10 mouse cellular contexts compared by ENCODE assay signal in the genomic region with DNA sequence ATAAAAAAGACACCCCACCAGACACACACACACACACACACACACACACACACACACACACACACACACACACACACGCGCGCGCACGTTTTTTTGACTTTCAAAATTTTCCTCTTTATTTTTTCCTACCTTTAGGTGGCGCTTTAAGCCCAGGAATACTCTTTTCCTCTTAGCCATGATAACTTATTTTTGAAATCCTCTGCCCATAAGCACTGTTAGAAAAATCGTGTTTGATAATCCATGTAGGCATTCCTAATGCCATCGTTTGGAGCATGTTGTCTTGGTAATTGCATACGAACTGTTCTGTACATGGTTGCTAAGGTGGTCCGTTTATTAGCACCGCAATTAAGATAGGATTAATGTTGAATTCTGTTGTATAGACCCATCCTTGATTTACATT. TPM values are rescaled to one million over a fixed set of nuclear protein-coding genes. Genes with fewer than 3 reads are reported as not detected.
DNase-seq lines count a peak whose midpoint lies in the region; ATAC-seq and TF ChIP-seq lines count a peak whose summit lies in the region.
"Had no signal": no experiment of that assay in that cellular context is flagged by ENCODE, and none has a peak within 500 bp of the region (broad histone marks: within the 10 kb centered on the region; RNA-seq: fewer than 3 reads in every experiment).

No protein-coding gene starts in this region.

- no peak overlapping the region for H3K27ac ChIP-seq in heart, postnatal 0 days (ENCODE audit: low read depth)
- H3K27ac ChIP-seq in heart, embryonic 11.5 days (ENCODE audit: low read depth, low read length) = no peak overlapping the region
- H3K27ac ChIP-seq in hindbrain, embryonic 13.5 days = no peak overlapping the region
- no peak overlapping the region for H3K27ac ChIP-seq in limb, embryonic 10.5 days

- no peaks in the 10 kb centered on the region for H3K27me3 ChIP-seq in heart, postnatal 0 days (ENCODE audit: control insufficient read depth, insufficient read depth, low read length)
- H3K27me3 ChIP-seq in heart, embryonic 11.5 days (ENCODE audit: control insufficient read depth, insufficient read depth, low read length) = no peaks in the 10 kb centered on the region
- H3K27me3 ChIP-seq in hindbrain, embryonic 13.5 days = no peaks in the 10 kb centered on the region
- no peaks in the 10 kb centered on the region for H3K27me3 ChIP-seq in limb, embryonic 10.5 days (ENCODE audit: low read depth, poor library complexity, severe bottlenecking)

- no peak for DNase-seq in heart, postnatal 0 days (ENCODE audit: low spot score)
- DNase-seq in 3134 (ENCODE audit: extremely low read depth, insufficient read length, low spot score) (peak; percentile 8), NIH3T3 (ENCODE audit: low read depth) (peak; percentile 48)
- DNase-seq in limb, embryonic 10.5 days (ENCODE audit: low spot score) = no peak
- DNase-seq in thymus, postnatal 10 days (ENCODE audit: low spot score in 2 of 2) = no peak
- no peak for DNase-seq in urinary bladder, postnatal 14 days (ENCODE audit: low spot score)
- DNase-seq: heart, adult 18-20 months; kidney, adult 18-20 months had no signal

- TF ChIP-seq CTCF in heart, postnatal 0 days (IDR thresholded peaks at IDR 0.05; ENCODE audit: low read depth) = 0 out of 2 replicates have a peak, but pooled peaks have one; percentile 28

- H3K36me3 ChIP-seq in heart, postnatal 0 days (replicated peaks; ENCODE audit: control insufficient read depth, insufficient read depth, low read length) = no peaks in the 10 kb centered on the region
- no peaks in the 10 kb centered on the region for H3K36me3 ChIP-seq in heart, embryonic 11.5 days (ENCODE audit: control insufficient read depth, insufficient read depth, low read length)
- H3K36me3 ChIP-seq in hindbrain, embryonic 13.5 days = no peaks in the 10 kb centered on the region
- H3K36me3 ChIP-seq in limb, embryonic 10.5 days = no peaks in the 10 kb centered on the region

- no peak for ATAC-seq in heart, postnatal 0 days (ENCODE audit: insufficient read depth, low read depth)
- no peak for ATAC-seq in heart, embryonic 11.5 days (replicated peaks; ENCODE audit: insufficient number of reproducible peaks, low FRiP score, low TSS enrichment)
- peak; percentile 61; the same call in 1 of the 2 replicates for ATAC-seq in hindbrain, embryonic 13.5 days (ENCODE audit: low FRiP score)

- H3K4me3 ChIP-seq in heart, postnatal 0 days (ENCODE audit: low read depth, low read length) = no peak overlapping the region
- H3K4me3 ChIP-seq in heart, embryonic 11.5 days (ENCODE audit: low read depth, low read length) = no peak overlapping the region
- H3K4me3 ChIP-seq in hindbrain, embryonic 13.5 days = no peak overlapping the region
- H3K4me3 ChIP-seq in limb, embryonic 10.5 days = no peak overlapping the region

- H3K9me3 ChIP-seq in heart, postnatal 0 days (replicated peaks; ENCODE audit: control insufficient read depth, low read length) = no peaks in the 10 kb centered on the region
- no peaks in the 10 kb centered on the region for H3K9me3 ChIP-seq in heart, embryonic 11.5 days (replicated peaks; ENCODE audit: control insufficient read depth, low read length)
- no peaks in the 10 kb centered on the region for H3K9me3 ChIP-seq in hindbrain, embryonic 13.5 days
- no peaks in the 10 kb centered on the region for H3K9me3 ChIP-seq in limb, embryonic 10.5 days (replicated peaks)

- H3K4me1 ChIP-seq in heart, postnatal 0 days (ENCODE audit: control insufficient read depth, insufficient read depth) = no peaks in the 10 kb centered on the region
- no peaks in the 10 kb centered on the region for H3K4me1 ChIP-seq in heart, embryonic 11.5 days (ENCODE audit: control insufficient read depth, insufficient read depth, low read length)
- no peaks in the 10 kb centered on the region for H3K4me1 ChIP-seq in hindbrain, embryonic 13.5 days (replicated peaks)
- no peaks in the 10 kb centered on the region for H3K4me1 ChIP-seq in limb, embryonic 10.5 days

- H3K9ac ChIP-seq in heart, postnatal 0 days (replicated peaks; ENCODE audit: low read depth, low read length) = no peak overlapping the region
- H3K9ac ChIP-seq in heart, embryonic 11.5 days (ENCODE audit: low read depth, low read length) = no peak overlapping the region
- H3K9ac ChIP-seq in hindbrain, embryonic 13.5 days = no peak overlapping the region

- TF ChIP-seq EP300 in heart, postnatal 0 days (IDR thresholded peaks at IDR 0.05; ENCODE audit: low read depth) = no peak

- 68% methylated on average over 11 of the region's 11 CpGs for WGBS in heart, postnatal 0 days
- 71% methylated on average over 11 of the region's 11 CpGs for WGBS in heart, embryonic 11.5 days (ENCODE audit: insufficient replicate concordance)
- WGBS in hindbrain, embryonic 13.5 days = 67% methylated on average over 11 of the region's 11 CpGs
- WGBS in limb, embryonic 10.5 days = 79% methylated on average over 11 of the region's 11 CpGs

- no peak overlapping the region for H3K4me2 ChIP-seq in heart, postnatal 0 days (ENCODE audit: low read depth, low read length)
- H3K4me2 ChIP-seq in heart, embryonic 11.5 days = no peak overlapping the region
- no peak overlapping the region for H3K4me2 ChIP-seq in hindbrain, embryonic 13.5 days

RNA-seq across cellular contexts. Expression of a gene that starts 43.1 kb away (rescaled TPM):
- total RNA-seq in heart, postnatal 0 days (2014; rRNA removed; ENCODE audit: low replicate concordance) = 3.1 and 8.3 TPM in 2 replicates
- polyA plus RNA-seq in heart, postnatal 0 days (2015; fragmentation: Nextera tagmentation; extraction: Ambion mirVana) = 10.7 and 11.3 TPM in 2 replicates
- 21.4 and 24.4 TPM in 2 replicates for polyA plus RNA-seq in heart, embryonic 11.5 days (2014; fragmentation: Nextera tagmentation; extraction: Ambion mirVana)
- polyA plus RNA-seq in hindbrain, embryonic 13.5 days (2015; fragmentation: Nextera tagmentation; extraction: Ambion mirVana) = 12.1 and 12.8 TPM in 2 replicates
- 35.7 and 38.9 TPM in 2 replicates for polyA plus RNA-seq in limb, embryonic 10.5 days (2016; fragmentation: Nextera tagmentation; extraction: Ambion mirVana)

RNA-seq across cellular contexts. Expression of a gene that starts 43.4 kb away (rescaled TPM):
- 42.3 and 66.6 TPM in 2 replicates for total RNA-seq in heart, postnatal 0 days (2014; rRNA removed; ENCODE audit: low replicate concordance)
- 46.8 and 46.9 TPM in 2 replicates for polyA plus RNA-seq in heart, postnatal 0 days (2015; fragmentation: Nextera tagmentation; extraction: Ambion mirVana)
- polyA plus RNA-seq in heart, embryonic 11.5 days (2014; fragmentation: Nextera tagmentation; extraction: Ambion mirVana) = 37.7 and 44.9 TPM in 2 replicates
- polyA plus RNA-seq in hindbrain, embryonic 13.5 days (2015; fragmentation: Nextera tagmentation; extraction: Ambion mirVana) = 23.6 and 24.9 TPM in 2 replicates
- 29.1 and 32.4 TPM in 2 replicates for polyA plus RNA-seq in limb, embryonic 10.5 days (2016; fragmentation: Nextera tagmentation; extraction: Ambion mirVana)

Comparison
In these comparisons a context has a peak if more than half of its experiments do, and no peak if none do; other contexts are left out.
1. DNase-seq: peak in 3134 (single experiment) and NIH3T3 (single experiment); none in heart, postnatal 0 days (single experiment), limb, embryonic 10.5 days (single experiment), thymus, postnatal 10 days (0 of 2) and urinary bladder, postnatal 14 days (single experiment).